Mouse (Mus musculus): Measurements from ENCODE around the gene 2610008E11Rik. TPM values are rescaled to one million over a fixed set of nuclear protein-coding genes. Genes with fewer than 3 reads are reported as not detected.

Gene 2610008E11Rik
- polyA plus RNA-seq (2017; shearing (Covaris generic)): 33.3 TPM

GRCm38 (mm10) chr10:79097161-79097754 lies at the start of gene 2610008E11Rik:
2610008E11Rik (minus strand) TSS chr10:79097600.

GRCm38 (mm10) chr10:79028441-79028840 lies 69.0 kb downstream of the 2610008E11Rik start, which contains the start of gene Olfr57:
Olfr57 (plus strand) TSS chr10:79028741.

Other genes with a start within 250 kb of the 2610008E11Rik start
- not detected for gene Olfr1356, start 245.4 kb downstream of the 2610008E11Rik start, polyA plus RNA-seq (2017; shearing (Covaris generic))
- gene Olfr1355, start 222.1 kb downstream of the 2610008E11Rik start, polyA plus RNA-seq (2017; shearing (Covaris generic)): not detected
- gene Olfr1354, start 184.4 kb downstream of the 2610008E11Rik start, polyA plus RNA-seq (2017; shearing (Covaris generic)): not detected
- gene Olfr8, start 147.0 kb downstream of the 2610008E11Rik start, polyA plus RNA-seq (2017; shearing (Covaris generic)): not detected
- gene Olfr1353, start 134.3 kb downstream of the 2610008E11Rik start, polyA plus RNA-seq (2017; shearing (Covaris generic)): not detected
- gene Olfr1352, start 116.5 kb downstream of the 2610008E11Rik start, polyA plus RNA-seq (2017; shearing (Covaris generic)): not detected
- gene Olfr1351, start 85.1 kb downstream of the 2610008E11Rik start, polyA plus RNA-seq (2017; shearing (Covaris generic)): not detected
- not detected for gene Olfr57, start 68.9 kb downstream of the 2610008E11Rik start, polyA plus RNA-seq (2017; shearing (Covaris generic))
- not detected for gene Vmn2r80, start 51.2 kb upstream of the 2610008E11Rik start, polyA plus RNA-seq (2017; shearing (Covaris generic))
- gene Vmn2r81, start 150.1 kb upstream of the 2610008E11Rik start, polyA plus RNA-seq (2017; shearing (Covaris generic)): not detected